Mouse (Mus musculus) thymus, adult 2 months (tissue): ENCODE results near the gene Nisch. TPM values are rescaled to one million over a fixed set of nuclear protein-coding genes. Genes with fewer than 3 reads are reported as not detected.
A peak's percentile ranks its signal among the peaks of the same experiment; 100 is the strongest.

ENCODE experiments used
- DNase-seq: peaks from one replicate; pipeline ENCODE4 v3.0.0; 2021
- H3K27ac ChIP-seq: fragments of 200-500 bp; 2 replicates; pipeline ENCODE4 v1.5.1; 2012; ENCODE audit warnings: low read length, control low read depth; ENCODE audit not compliant: control insufficient read depth, insufficient read depth
- H3K27me3 ChIP-seq: fragments of 200-500 bp; 2 replicates; pipeline ENCODE4 v1.6.1; 2012; ENCODE audit warnings: mild to moderate bottlenecking, low read length, moderate library complexity, mixed read lengths; ENCODE audit not compliant: control insufficient read depth, insufficient read depth
- H3K36me3 ChIP-seq: fragments of 200-500 bp; 2 replicates; pipeline ENCODE4 v1.6.1; 2012; ENCODE audit warnings: mild to moderate bottlenecking, low read length, moderate library complexity; ENCODE audit not compliant: control insufficient read depth, insufficient read depth
- H3K4me1 ChIP-seq: fragments of 200-500 bp; replicated peaks from 2 replicates; pipeline ENCODE4 v1.6.1; 2012; ENCODE audit warnings: low read length; ENCODE audit not compliant: control insufficient read depth, insufficient read depth
- H3K4me3 ChIP-seq: fragments of 200-500 bp; 2 replicates; pipeline ENCODE4 v1.5.1; 2012; ENCODE audit warnings: mild to moderate bottlenecking, low read length, control low read depth, moderate library complexity; ENCODE audit not compliant: control insufficient read depth, insufficient read depth
- CTCF ChIP-seq: fragments of 200-500 bp; IDR thresholded peaks from 2 replicates; pipeline ENCODE4 v1.5.1; 2012; ENCODE audit warnings: mild to moderate bottlenecking, control low read depth, low read length, moderate library complexity, borderline replicate concordance; ENCODE audit not compliant: control insufficient read depth, poor library complexity, insufficient read depth; ENCODE audit errors: extremely low read depth
- POLR2A ChIP-seq: fragments of 200-500 bp; IDR thresholded peaks from 2 replicates; pipeline ENCODE4 v1.6.1; 2012; ENCODE audit warnings: mild to moderate bottlenecking, low read length, control low read depth, moderate library complexity; ENCODE audit not compliant: control insufficient read depth, poor library complexity, insufficient read depth; ENCODE audit errors: extremely low read depth
- WGBS: fragments of 180-500 bp; shearing (Covaris S2); methylation state at CpG from one replicate; pipeline ENCODE4 v1.1.7; 2018; 5-methylcytosine and 5-hydroxymethylcytosine counted together
- polyA plus RNA-seq: library from polyadenylated mRNA; depleted of rRNA; stranded (reverse); fragments of >200 nt; gene quantifications from 2 replicates; pipeline ENCODE4 v1.2.3, GENCODE M21; 2012; rRNA removed

Nisch gene
- 569 and 585 TPM in 2 replicates for polyA plus RNA-seq

- no peak within 1 kb of the TSS for H3K27ac ChIP-seq
These were observed at the start of gene Nisch for GRCm38 (mm10) chr14:31216846-31217245. TSS of gene Nisch (minus strand) at chr14:31216946.

DNA sequence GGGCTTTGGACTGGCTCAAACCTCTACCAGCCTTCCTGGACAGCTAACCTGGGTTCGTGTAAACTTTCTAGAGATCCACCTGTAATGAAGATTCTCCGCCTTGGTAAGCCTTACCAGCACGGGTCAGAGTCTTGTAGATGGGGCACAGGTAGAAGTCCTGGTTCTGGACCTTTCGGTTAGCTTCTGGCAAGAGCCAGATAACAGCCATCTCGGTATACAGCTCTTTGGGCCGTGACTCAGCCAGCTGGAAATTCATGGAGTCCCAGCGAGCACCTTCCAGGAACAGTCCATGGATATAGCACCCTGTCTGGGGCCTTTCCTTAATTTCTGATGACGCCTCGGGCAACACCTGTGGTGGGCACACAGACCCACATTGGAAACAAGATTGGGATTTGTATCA, 44.2 kb upstream of the Nisch start:
- Histone ChIP-seq H3K36me3 (peaks cover 46% of the 10 kb centered on the region), H3K27ac (no peak overlapping the region), H3K27me3 (no peaks in the 10 kb centered on the region), H3K4me3 (no peak overlapping the region), H3K4me1 (no peaks in the 10 kb centered on the region)
- TF ChIP-seq POLR2A (no peak), CTCF (no peak)
- no peak for DNase-seq
- WGBS, result 97% methylated on average over 9 of the region's 9 CpGs

More at GRCm38 (mm10) chr14:31216846-31217245, at the start of gene Nisch:
- DNase-seq, result no peak
- Histone ChIP-seq H3K36me3 (no peaks in the 10 kb centered on the region), H3K4me3 (no peak within 1 kb of the TSS), H3K4me1 (peaks cover 4% of the 10 kb centered on the region), H3K27me3 (no peaks in the 10 kb centered on the region)
- no peak for TF ChIP-seq POLR2A
- TF ChIP-seq CTCF, result no peak
- 94% methylated on average over 2 of the region's 2 CpGs for WGBS

- TF ChIP-seq POLR2A (no peak), CTCF (no peak)
- H3K4me3 ChIP-seq, result no peak overlapping the region
- no peak for DNase-seq
- H3K4me1 ChIP-seq, result no peaks in the 10 kb centered on the region
- H3K27ac ChIP-seq, result no peak overlapping the region
- WGBS, result 96% methylated on average over 4 of the region's 4 CpGs
- peaks cover 52% of the 10 kb centered on the region for H3K36me3 ChIP-seq
- H3K27me3 ChIP-seq, result no peaks in the 10 kb centered on the region
These were observed 43.6 kb upstream of the Nisch start for GRCm38 (mm10) chr14:31260374-31260773.

DNA sequence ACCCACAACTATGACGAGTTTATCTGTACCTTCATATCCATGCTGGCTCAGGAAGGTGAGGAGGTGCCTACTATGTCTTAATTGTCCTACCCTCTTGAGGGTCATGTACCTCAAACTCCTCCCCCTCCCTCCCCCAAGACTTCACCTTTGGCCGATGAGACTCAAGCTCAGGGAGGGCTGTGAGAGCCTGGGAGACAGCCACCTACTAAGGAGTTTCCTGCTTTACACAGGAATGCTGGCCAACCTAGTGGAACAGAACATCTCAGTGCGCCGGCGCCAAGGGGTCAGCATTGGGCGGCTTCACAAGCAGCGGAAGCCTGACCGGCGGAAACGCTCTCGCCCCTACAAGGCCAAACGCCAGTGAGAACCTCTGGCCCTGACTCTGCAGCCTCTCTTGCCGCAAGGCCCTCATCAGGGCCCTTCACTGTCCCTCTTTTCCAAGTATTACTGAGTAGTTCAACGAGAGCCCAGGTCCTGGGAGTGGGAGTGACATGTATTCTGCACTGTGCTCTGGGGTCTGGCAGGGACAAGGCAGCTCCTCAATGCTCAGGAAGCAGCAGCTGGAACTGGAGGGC, 41.8 kb upstream of the Nisch start:
- 97% methylated on average over 14 of the region's 14 CpGs for WGBS
- no peaks in the 10 kb centered on the region for H3K27me3 ChIP-seq
- TF ChIP-seq POLR2A, result no peak
- TF ChIP-seq CTCF, result no peak
- no peak overlapping the region for H3K4me3 ChIP-seq
- no peak overlapping the region for H3K27ac ChIP-seq
- H3K36me3 ChIP-seq, result peaks cover 70% of the 10 kb centered on the region
- no peak for DNase-seq
- H3K4me1 ChIP-seq, result no peaks in the 10 kb centered on the region

DNA sequence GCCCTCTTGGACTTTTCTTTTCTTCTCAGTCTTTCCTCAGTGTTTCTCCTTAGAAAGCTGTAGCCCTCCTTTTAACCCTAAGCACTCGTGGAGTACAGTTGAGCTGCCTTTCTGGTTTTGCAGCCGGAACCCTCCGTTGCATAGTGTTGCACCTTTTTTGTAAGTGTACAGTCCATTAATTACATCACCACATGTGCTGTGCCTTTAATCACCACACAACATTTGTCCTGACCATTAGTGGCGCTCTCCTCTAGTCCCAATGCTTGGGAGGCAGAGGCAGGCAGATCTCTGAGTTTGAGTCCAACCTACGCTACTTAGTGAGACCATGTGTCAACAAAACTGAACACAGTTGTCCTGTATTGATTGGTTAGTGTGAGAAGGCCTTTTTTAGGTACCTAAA, 35.3 kb upstream of the Nisch start:
- H3K4me3 ChIP-seq, result peak overlapping the region; percentile 72; the same call in 1 of the 2 replicates
- no peak overlapping the region for H3K27ac ChIP-seq
- H3K27me3 ChIP-seq, result no peaks in the 10 kb centered on the region
- WGBS, result 91% methylated on average over 5 of the region's 5 CpGs
- H3K4me1 ChIP-seq, result peaks cover 8% of the 10 kb centered on the region
- no peak for TF ChIP-seq CTCF
- peaks cover 38% of the 10 kb centered on the region for H3K36me3 ChIP-seq
- no peak for DNase-seq

- Histone ChIP-seq H3K4me3 (peak overlapping the region; percentile 72), H3K36me3 (peaks cover 33% of the 10 kb centered on the region), H3K27me3 (no peaks in the 10 kb centered on the region), H3K4me1 (peaks cover 8% of the 10 kb centered on the region), H3K27ac (no peak overlapping the region)
- WGBS, result 3% methylated on average over 18 of the region's 18 CpGs
- DNase-seq, result no peak
- no peak for TF ChIP-seq POLR2A
- no peak for TF ChIP-seq CTCF
These were observed 34.9 kb upstream of the Nisch start for GRCm38 (mm10) chr14:31251626-31252025.

GRCm38 (mm10) chr14:31251084-31251604, 34.4 kb upstream of the Nisch start, which contains the start of the genes Phf7 and Bap1:
TSS of gene Phf7 (minus strand) at chr14:31251317.
TSS of gene Bap1 (plus strand) at chr14:31251450.
- DNase-seq, result peak; percentile 97
- peak within 1 kb of the TSS; percentile 32 for H3K27ac ChIP-seq
- H3K4me3 ChIP-seq, result peak within 1 kb of the TSS; percentile 72
- TF ChIP-seq CTCF (peak; percentile 75), POLR2A (peak; percentile 95)
- WGBS, result 1% methylated on average over 75 of the region's 75 CpGs
- H3K4me1 ChIP-seq, result peaks cover 8% of the 10 kb centered on the region
- H3K27me3 ChIP-seq, result no peaks in the 10 kb centered on the region
- H3K36me3 ChIP-seq, result peaks cover 29% of the 10 kb centered on the region
